Mouse (Mus musculus) cerebellum, adult (tissue): ENCODE data around the gene Ctnnal1.

Source experiments
- ATAC-seq: cut with Nextera tagmentation; 2 replicates; pipeline ENCODE4 v1.9.2; 2017; ENCODE audit warnings: mild to moderate bottlenecking, moderate library complexity, mixed read lengths; ENCODE audit not compliant: insufficient number of reproducible peaks, low FRiP score, low TSS enrichment

The Ctnnal1 gene

GRCm38 (mm10) chr4:56864016-56864415 lies 972 bp downstream of the Ctnnal1 start:
- no peak for ATAC-seq

- no peak for ATAC-seq
Observed at GRCm38 (mm10) chr4:56861551-56861950, 3.4 kb downstream of the Ctnnal1 start.

DNA sequence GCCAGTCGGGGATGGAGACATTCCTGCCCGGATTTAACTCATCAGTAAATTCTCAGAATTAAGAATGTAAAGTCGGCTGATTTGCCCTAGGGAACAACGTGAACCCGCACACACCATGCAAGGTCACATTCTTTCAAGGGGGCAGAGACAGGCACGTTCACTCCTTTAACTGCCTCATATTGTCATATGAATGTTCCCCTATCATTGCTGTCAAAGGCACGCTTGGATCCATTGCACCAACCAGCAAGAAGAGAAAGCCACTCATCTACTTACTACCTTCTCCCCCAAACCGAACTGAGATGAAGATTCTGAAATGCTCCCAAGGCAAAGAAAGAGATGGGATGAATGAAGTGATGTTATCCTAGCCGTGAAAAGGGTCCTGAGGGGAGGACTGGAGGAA lies 6.3 kb downstream of the Ctnnal1 start:
- no peak for ATAC-seq

DNA sequence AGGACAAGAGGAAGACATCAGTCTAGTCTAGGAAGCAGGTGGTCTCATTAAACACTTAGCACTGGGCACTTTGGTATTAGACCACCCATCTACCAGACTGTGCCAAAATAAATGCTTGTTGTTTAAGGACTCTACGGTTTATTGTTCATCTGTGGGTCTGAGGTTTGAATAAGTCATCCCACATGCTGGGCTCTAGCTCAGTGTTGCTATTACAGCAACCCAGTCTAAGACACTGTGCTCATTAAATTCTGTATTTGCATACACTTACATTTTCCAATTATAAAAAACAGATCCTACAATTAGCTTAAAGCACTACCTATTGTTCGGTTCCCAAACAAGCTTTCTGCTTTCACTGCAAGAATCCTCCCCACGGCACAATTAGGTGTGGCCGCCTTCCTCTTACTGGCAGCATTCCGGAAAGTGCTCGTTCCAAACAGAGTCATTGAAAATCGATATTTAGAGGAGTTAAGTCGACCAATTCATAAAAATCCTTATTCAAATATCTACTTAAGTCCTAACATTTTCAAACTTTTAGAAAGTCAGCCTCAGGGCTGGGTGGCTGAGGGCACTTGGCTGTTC lies 8.5 kb downstream of the Ctnnal1 start:
- ATAC-seq: no peak

DNA sequence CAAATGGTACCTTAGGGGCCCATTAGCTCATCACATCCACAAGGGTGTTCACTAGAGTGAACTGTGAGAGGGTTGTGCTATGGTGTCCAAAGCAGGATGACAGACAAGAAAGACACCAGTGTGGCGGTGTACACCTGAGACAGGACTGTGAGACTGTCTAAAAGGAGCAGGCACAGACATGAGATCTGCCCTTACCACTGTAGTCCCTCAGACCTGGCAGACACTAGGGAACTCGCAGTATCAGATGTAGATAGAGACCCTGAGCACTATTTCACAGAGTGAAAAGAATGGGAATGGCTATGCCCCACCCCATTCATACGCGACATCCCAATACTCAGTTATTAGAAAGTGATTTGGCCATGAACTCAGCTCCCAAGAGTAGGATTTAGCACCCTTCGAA lies 9.1 kb downstream of the Ctnnal1 start:
- ATAC-seq: no peak

DNA sequence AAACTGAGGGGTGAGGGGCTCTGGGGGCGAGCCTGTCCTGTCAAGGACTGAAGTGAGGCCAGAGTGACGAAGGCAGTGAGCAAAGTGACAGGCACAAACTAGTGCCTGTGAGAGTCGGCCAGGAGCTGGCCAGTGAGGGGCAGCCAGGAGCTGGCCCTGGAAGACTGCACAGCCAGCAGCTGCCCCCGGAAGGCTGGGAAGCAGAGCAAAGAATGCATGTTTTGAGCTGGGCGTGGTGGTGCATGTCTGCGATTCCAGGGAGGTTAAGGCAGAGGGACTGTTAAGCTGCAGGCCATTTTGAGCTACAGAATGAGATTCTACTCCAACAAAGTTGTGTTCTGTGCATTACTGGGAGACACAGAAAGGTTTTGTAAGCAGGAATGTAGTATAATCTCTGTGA lies 14.3 kb downstream of the Ctnnal1 start:
- ATAC-seq: peak; percentile 71; the same call in 1 of the 2 replicates

GRCm38 (mm10) chr4:56848044-56848443 lies 16.9 kb downstream of the Ctnnal1 start:
- ATAC-seq: no peak

DNA sequence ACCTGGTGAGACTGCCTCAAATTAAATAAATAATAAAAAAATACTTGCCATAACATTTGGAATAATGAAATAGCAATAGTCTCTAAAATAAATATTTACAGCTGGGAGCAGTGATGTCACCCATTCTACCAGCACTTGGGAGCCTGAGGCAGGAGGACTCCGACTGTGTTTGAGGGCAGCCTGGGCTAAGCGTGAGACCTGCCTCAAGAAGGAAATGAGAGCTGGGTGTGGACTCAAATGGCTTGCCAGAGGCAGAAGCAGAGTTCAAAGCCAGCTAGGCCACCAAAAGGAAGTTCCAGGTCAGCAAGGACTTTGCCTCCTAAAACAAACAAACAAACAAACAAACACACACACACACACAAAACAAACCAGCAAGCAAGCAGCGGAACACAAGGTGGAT lies 17.6 kb downstream of the Ctnnal1 start:
- ATAC-seq: no peak

- no peak for ATAC-seq
Observed at GRCm38 (mm10) chr4:56845896-56846533, 19.0 kb downstream of the Ctnnal1 start.

GRCm38 (mm10) chr4:56844911-56845310 lies 20.1 kb downstream of the Ctnnal1 start:
- ATAC-seq: no peak

- ATAC-seq: no peak
Observed at GRCm38 (mm10) chr4:56843963-56844362, 21.0 kb downstream of the Ctnnal1 start.

DNA sequence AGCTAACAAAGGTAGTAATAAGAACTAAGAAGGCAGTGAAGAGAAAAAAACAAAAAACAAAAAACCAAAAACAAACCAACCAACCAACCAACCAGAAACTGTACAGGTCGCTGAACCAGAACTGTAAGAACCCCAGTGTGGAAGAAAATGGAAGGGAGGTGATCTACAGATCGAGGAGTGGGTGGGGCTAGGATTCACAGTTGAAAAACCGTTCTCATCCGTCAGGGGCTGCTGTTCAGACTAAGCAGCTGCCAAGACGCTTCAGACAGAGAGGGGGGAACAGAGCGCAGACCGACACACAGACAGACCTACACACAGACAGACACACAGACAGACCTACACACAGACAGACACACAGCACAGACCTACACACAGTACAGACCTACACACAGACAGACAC lies 22.5 kb downstream of the Ctnnal1 start:
- ATAC-seq: no peak

DNA sequence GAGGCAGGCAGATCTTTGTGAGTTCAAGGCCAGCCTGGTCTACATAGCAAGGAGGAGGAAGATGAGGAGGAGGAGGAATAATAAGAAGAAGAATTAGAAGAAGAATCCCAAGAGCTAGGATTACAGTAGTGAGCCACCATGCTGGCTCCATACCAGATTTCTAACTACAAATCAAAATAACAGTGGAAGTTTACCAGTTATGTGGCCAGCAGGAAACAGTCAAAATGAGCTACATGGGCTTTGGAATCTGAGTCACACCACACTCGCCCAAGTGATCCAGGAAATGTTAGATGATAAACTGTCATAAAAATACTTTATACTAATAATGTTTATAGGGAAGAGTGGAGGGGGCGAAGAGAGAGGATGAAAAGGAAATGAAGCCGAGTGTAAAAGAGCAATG lies 24.7 kb downstream of the Ctnnal1 start:
- ATAC-seq: no peak

GRCm38 (mm10) chr4:56837661-56838060 lies 27.3 kb downstream of the Ctnnal1 start:
- ATAC-seq: no peak

DNA sequence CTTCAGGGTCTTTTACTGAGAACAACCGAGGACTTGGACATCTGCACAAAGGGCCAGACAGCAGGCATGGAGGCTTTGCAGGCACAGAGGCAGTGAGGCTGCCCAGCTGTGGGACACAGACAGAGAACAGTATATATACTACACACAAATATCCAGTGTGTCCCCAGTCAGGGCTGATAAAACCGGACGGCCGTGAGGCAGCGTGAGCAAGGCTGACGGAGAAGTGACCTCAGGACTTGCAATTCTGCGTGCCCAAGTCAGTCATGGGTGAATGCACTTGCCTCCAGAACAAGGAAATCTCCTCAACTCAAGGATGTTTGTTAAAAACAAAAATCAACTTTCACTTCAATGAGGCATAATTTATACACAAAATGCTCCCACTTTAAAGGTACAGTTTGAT lies 33.0 kb downstream of the Ctnnal1 start:
- no peak for ATAC-seq

DNA sequence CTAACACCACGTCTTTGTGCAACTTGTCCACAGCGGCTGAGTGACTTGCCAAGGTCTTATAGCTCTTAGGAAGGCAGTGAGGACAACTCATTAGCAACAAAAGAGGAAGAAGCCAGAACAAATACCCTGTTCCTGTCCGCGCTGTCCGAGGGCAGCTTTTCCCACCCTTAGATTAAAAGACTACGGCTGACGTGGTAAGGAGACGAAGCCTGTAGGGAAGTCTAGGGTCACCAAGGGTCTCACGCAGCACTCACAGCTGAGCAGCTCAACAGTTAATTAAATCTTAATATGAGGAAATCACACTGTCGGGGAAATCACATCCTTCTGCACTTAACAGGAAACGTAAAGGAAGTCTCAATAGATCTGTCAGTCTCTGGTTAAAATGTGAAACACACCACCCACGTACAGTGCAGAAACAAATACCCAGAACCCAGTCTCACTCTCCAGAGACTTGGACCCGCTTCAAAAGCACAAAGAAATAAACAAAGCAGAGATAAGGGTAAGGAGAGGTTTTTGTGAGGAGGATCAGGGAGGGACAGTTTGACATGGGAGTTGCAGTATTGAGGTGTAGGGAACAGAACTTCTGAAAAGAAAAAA lies 33.9 kb downstream of the Ctnnal1 start:
- no peak for ATAC-seq

DNA sequence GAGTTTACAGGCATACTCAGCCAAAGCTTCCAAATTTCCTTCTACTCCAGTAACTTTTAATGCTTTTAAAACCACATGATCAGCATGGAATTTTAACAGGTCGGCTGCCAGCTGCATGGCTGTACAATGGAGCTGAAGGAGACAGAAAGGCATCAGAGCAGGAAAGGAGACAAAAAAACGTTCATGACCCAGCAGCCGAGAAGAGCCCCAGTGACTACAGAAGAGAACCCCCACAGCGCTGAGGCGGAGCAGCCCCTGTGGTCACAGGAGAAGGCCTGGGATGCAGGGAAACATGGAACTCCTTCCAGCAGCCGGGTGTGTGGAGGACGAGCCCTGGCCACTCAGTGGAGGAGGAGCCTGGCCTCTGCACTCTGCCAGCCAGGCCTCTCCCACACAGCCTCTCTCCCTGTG lies 35.5 kb downstream of the Ctnnal1 start:
- ATAC-seq: peak; percentile 40; the same call in 1 of the 2 replicates

DNA sequence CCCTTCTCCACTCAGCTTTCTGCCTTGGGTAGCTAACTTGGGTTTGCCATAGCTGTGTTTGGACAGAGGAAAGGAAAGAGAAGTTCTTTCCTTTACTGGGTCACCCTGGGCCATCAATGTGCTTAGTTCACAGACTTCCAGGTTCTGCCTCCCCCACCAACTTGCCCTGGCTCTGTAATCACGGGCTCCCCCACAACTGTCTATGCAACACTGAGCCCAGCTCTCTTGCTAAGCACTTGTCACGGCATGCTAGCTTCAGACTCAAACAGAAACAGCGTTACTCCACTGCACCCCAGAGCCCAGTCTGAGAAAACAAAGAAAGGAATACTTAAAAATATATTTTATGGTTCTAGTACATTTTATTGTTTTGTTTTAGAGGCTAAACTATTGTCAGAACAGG lies 36.1 kb downstream of the Ctnnal1 start:
- no peak for ATAC-seq

GRCm38 (mm10) chr4:56824231-56824630 lies 40.8 kb downstream of the Ctnnal1 start:
- ATAC-seq: no peak

DNA sequence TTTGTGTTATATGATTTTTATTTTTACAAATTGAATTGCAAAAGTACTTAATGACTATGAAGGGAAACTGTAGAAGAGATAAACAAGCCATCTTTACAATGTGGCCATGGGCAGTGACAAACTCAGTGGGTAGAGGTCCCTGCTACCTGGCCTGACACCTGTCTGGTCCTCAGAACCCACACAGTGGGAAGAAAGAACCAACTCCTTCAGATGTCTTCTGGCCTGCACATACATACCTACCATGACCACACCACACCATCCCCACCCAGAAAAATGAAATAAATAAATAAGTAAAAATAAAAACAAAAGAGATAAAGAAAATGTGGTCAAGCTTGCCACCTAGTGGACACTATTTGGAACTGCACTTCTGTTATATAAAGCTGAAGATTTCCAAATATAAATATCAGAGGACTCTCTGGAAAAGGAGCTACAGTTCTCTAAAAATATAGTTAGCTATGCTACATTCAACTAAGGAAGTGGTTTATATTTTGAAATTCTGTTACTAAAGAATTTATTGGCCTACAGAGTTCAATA lies 44.9 kb downstream of the Ctnnal1 start:
- ATAC-seq: peak; percentile 62; the same call in 1 of the 2 replicates

- no peak for ATAC-seq
Observed at GRCm38 (mm10) chr4:56815131-56815530, 49.9 kb downstream of the Ctnnal1 start.

DNA sequence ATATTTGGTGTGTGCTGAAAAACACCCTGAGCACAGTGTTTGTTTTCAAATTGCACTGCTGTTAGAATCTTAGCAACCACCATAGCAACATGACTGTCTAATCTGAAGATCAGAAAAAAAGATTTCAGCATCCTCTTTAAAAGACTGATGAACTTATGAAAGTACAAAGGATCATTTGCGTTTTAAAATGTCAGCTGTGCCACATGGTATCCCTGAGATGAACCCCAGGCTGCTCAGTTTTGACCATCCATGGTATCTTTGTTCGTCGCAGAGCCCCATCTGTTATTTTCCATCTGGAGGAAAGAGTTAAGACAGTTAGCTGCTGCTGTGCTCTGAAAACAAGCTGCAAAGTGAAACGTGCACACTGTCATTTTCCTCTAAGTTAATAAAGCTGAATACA lies 52.9 kb downstream of the Ctnnal1 start:
- ATAC-seq: no peak
